Mouse (Mus musculus): ENCODE data around the gene Snd1.
"Not testable (repeated sequence)": the region's sequence is repeated elsewhere in the genome, so short reads cannot be mapped to it uniquely, and the experiment has no call there.

The Snd1 gene

GRCm38 (mm10) chr6:28486471-28486870 lies 11.5 kb downstream of the Snd1 start:
- no peak for DNase-seq

GRCm38 (mm10) chr6:28486905-28487304 lies 12.0 kb downstream of the Snd1 start:
- DNase-seq, result no peak

- DNase-seq, result no peak
Measured at GRCm38 (mm10) chr6:28488204-28488851, 13.4 kb downstream of the Snd1 start.

GRCm38 (mm10) chr6:28490612-28491011 lies 15.7 kb downstream of the Snd1 start:
- no peak for DNase-seq

- no peak for DNase-seq
Measured at GRCm38 (mm10) chr6:28491198-28491597, 16.3 kb downstream of the Snd1 start.

- DNase-seq, result peak; percentile 27 to 33
Measured at GRCm38 (mm10) chr6:28497837-28498236, 22.9 kb downstream of the Snd1 start.

- no peak for DNase-seq
Measured at GRCm38 (mm10) chr6:28502576-28502975, 27.6 kb downstream of the Snd1 start.

- DNase-seq, result no peak
Measured at GRCm38 (mm10) chr6:28503148-28503547, 28.2 kb downstream of the Snd1 start.

- no peak for DNase-seq
Measured at GRCm38 (mm10) chr6:28504611-28505010, 29.7 kb downstream of the Snd1 start.

GRCm38 (mm10) chr6:28507759-28508158 lies 32.8 kb downstream of the Snd1 start:
- no peak for DNase-seq

GRCm38 (mm10) chr6:28514195-28514594 lies 39.3 kb downstream of the Snd1 start:
- DNase-seq, result no peak

GRCm38 (mm10) chr6:28514830-28515350 lies 40.0 kb downstream of the Snd1 start:
- no peak for DNase-seq

- no peak for DNase-seq
Measured at GRCm38 (mm10) chr6:28516618-28517017, 41.7 kb downstream of the Snd1 start.

- DNase-seq, result no peak
Measured at GRCm38 (mm10) chr6:28517050-28517449, 42.1 kb downstream of the Snd1 start.

- no peak for DNase-seq
Measured at GRCm38 (mm10) chr6:28519426-28519825, 44.5 kb downstream of the Snd1 start.

GRCm38 (mm10) chr6:28520787-28521186 lies 45.8 kb downstream of the Snd1 start:
- DNase-seq, result not testable (repeated sequence)

- no peak for DNase-seq
Measured at GRCm38 (mm10) chr6:28521416-28521815, 46.5 kb downstream of the Snd1 start.

- DNase-seq, result no peak
Measured at GRCm38 (mm10) chr6:28525589-28525988, 50.6 kb downstream of the Snd1 start.

- no peak for DNase-seq
Measured at GRCm38 (mm10) chr6:28527459-28527858, 52.5 kb downstream of the Snd1 start.

- DNase-seq, result no peak
Measured at GRCm38 (mm10) chr6:28528208-28528607, 53.3 kb downstream of the Snd1 start.

- no peak for DNase-seq
Measured at GRCm38 (mm10) chr6:28536464-28536863, 61.5 kb downstream of the Snd1 start.

- DNase-seq, result no peak
Measured at GRCm38 (mm10) chr6:28537851-28538527, 63.0 kb downstream of the Snd1 start.

- no peak for DNase-seq
Measured at GRCm38 (mm10) chr6:28542298-28542701, 67.4 kb downstream of the Snd1 start.

GRCm38 (mm10) chr6:28546943-28547342 lies 72.0 kb downstream of the Snd1 start:
- DNase-seq, result no peak

Measured in lung, postnatal 4 days (tissue).